Mouse (Mus musculus): ENCODE measurements around the gene Zfp385b. TPM values are rescaled to one million over a fixed set of nuclear protein-coding genes. Genes with fewer than 3 reads are reported as not detected.

The Zfp385b gene
- total and polyA plus RNA-seq, 2 experiments, result 10.2 to 36.5 TPM

- Histone ChIP-seq H3K79me2 (ENCODE audit: control insufficient read depth, insufficient read depth, low read length) (no peaks in the 10 kb centered on the region), H3K9ac (ENCODE audit: low read depth, low read length) (no peak overlapping the region), H3K27ac (replicated peaks; ENCODE audit: insufficient read depth, low read depth, low read length) (no peak overlapping the region), H3K36me3 (ENCODE audit: control insufficient read depth, insufficient read depth, low read length) (no peaks in the 10 kb centered on the region), H3K4me3 (ENCODE audit: insufficient read depth, low read depth, low read length) (no peak overlapping the region), H3K4me1 (ENCODE audit: control insufficient read depth, insufficient read depth, low read length) (no peaks in the 10 kb centered on the region), H3K27me3 (ENCODE audit: control insufficient read depth, insufficient read depth, low read length) (no peaks in the 10 kb centered on the region; the same call in 1 of the 2 replicates)
- TF ChIP-seq CTCF (IDR thresholded peaks at IDR 0.05; ENCODE audit: low read depth, low read length) (no peak), POLR2A (IDR thresholded peaks at IDR 0.05; ENCODE audit: extremely low read depth, insufficient read depth, low read length) (no peak)
- DNase-seq (ENCODE audit: extremely low read depth, low read depth, low spot score), result no peak
- WGBS, result 78% methylated on average over 17 of the region's 17 CpGs
Measured at GRCm38 (mm10) chr2:77768321-77768886, 51.0 kb downstream of the Zfp385b start.

GRCm38 (mm10) chr2:77761967-77762366 is 57.5 kb downstream of the Zfp385b start:
- TF ChIP-seq POLR2A (IDR thresholded peaks at IDR 0.05; ENCODE audit: extremely low read depth, insufficient read depth, low read length) (no peak), CTCF (IDR thresholded peaks at IDR 0.05; ENCODE audit: low read depth, low read length) (no peak)
- 87% methylated on average over 8 of the region's 8 CpGs for WGBS

GRCm38 (mm10) chr2:77758403-77759071 is 60.9 kb downstream of the Zfp385b start:
- H3K27ac ChIP-seq (replicated peaks; ENCODE audit: insufficient read depth, low read depth, low read length), result no peak overlapping the region
- TF ChIP-seq CTCF (IDR thresholded peaks at IDR 0.05; ENCODE audit: low read depth, low read length) (no peak), POLR2A (IDR thresholded peaks at IDR 0.05; ENCODE audit: extremely low read depth, insufficient read depth, low read length) (no peak)
- H3K4me3 ChIP-seq (ENCODE audit: insufficient read depth, low read depth, low read length), result no peak overlapping the region
- WGBS, result 84% methylated on average over 15 of the region's 15 CpGs
- H3K4me1 ChIP-seq (ENCODE audit: control insufficient read depth, insufficient read depth, low read length), result no peaks in the 10 kb centered on the region
- H3K27me3 ChIP-seq (ENCODE audit: control insufficient read depth, insufficient read depth, low read length), result no peaks in the 10 kb centered on the region; the same call in 1 of the 2 replicates
- no peaks in the 10 kb centered on the region for H3K36me3 ChIP-seq (ENCODE audit: control insufficient read depth, insufficient read depth, low read length)
- no peaks in the 10 kb centered on the region for H3K79me2 ChIP-seq (ENCODE audit: control insufficient read depth, insufficient read depth, low read length)
- H3K9ac ChIP-seq (ENCODE audit: low read depth, low read length), result no peak overlapping the region
- no peak for DNase-seq (ENCODE audit: extremely low read depth, low read depth, low spot score)

More at GRCm38 (mm10) chr2:77761967-77762366, 57.5 kb downstream of the Zfp385b start:
- H3K27ac ChIP-seq (replicated peaks; ENCODE audit: insufficient read depth, low read depth, low read length), result no peak overlapping the region
- H3K9ac ChIP-seq (ENCODE audit: low read depth, low read length), result no peak overlapping the region
- H3K27me3 ChIP-seq (ENCODE audit: control insufficient read depth, insufficient read depth, low read length), result no peaks in the 10 kb centered on the region
- no peak overlapping the region for H3K4me3 ChIP-seq (ENCODE audit: insufficient read depth, low read depth, low read length)
- H3K36me3 ChIP-seq (ENCODE audit: control insufficient read depth, insufficient read depth, low read length), result no peaks in the 10 kb centered on the region
- no peaks in the 10 kb centered on the region for H3K79me2 ChIP-seq (ENCODE audit: control insufficient read depth, insufficient read depth, low read length)
- no peak for DNase-seq (ENCODE audit: extremely low read depth, low read depth, low spot score)
- no peaks in the 10 kb centered on the region for H3K4me1 ChIP-seq (ENCODE audit: control insufficient read depth, insufficient read depth, low read length)

DNA sequence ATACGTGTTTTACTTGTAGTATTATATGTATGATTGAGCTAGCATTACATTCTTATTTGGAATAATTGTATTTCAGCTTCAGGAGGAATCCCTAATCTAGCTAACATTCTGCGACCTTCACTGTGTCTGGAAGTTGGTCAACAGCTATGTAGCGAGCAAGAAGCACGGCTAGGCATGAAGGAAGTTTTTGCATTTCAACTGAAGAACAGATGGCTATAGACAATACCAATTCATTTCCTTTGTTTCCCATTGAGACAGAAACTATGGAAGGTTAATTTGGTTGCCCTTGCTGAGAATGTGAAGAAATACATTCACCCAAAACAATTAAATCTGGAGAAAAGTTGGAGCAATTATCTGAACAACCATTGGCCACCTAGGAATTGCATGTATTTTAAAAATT is 66.9 kb downstream of the Zfp385b start:
- no peaks in the 10 kb centered on the region; the same call in 1 of the 2 replicates for H3K27me3 ChIP-seq (ENCODE audit: control insufficient read depth, insufficient read depth, low read length)
- H3K36me3 ChIP-seq (ENCODE audit: control insufficient read depth, insufficient read depth, low read length), result no peaks in the 10 kb centered on the region
- H3K9ac ChIP-seq (ENCODE audit: low read depth, low read length), result no peak overlapping the region
- H3K4me3 ChIP-seq (ENCODE audit: insufficient read depth, low read depth, low read length), result no peak overlapping the region
- TF ChIP-seq CTCF (IDR thresholded peaks at IDR 0.05; ENCODE audit: low read depth, low read length), result no peak
- TF ChIP-seq POLR2A (IDR thresholded peaks at IDR 0.05; ENCODE audit: extremely low read depth, insufficient read depth, low read length), result no peak
- H3K79me2 ChIP-seq (ENCODE audit: control insufficient read depth, insufficient read depth, low read length), result no peaks in the 10 kb centered on the region
- H3K27ac ChIP-seq (replicated peaks; ENCODE audit: insufficient read depth, low read depth, low read length), result no peak overlapping the region
- DNase-seq (ENCODE audit: extremely low read depth, low read depth, low spot score), result no peak
- 81% methylated on average over 4 of the region's 4 CpGs for WGBS
- H3K4me1 ChIP-seq (ENCODE audit: control insufficient read depth, insufficient read depth, low read length), result no peaks in the 10 kb centered on the region

DNA sequence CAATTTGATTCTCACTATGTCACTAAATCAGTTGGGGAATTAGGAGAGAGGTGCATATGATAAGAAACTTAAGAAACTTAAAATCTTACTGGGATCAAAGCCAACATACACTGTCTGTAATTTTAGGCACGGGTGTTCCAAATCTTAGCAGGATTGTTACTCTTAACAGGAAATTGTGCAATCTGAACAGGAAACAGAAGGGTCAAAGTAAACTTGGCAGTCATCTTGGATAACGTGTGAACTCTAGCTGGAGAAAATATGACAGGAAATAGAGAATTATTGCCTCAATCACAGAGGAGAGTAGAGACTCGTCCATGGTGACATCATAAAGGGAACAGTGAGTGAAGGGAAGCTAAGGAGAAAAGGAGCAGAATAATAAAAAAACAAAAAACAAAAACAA is 69.8 kb downstream of the Zfp385b start:
- H3K9ac ChIP-seq (ENCODE audit: low read depth, low read length), result no peak overlapping the region
- WGBS, result 39% methylated on average over 3 of the region's 3 CpGs
- H3K36me3 ChIP-seq (ENCODE audit: control insufficient read depth, insufficient read depth, low read length), result no peaks in the 10 kb centered on the region
- DNase-seq (ENCODE audit: extremely low read depth, low read depth, low spot score), result no peak
- no peaks in the 10 kb centered on the region for H3K4me1 ChIP-seq (ENCODE audit: control insufficient read depth, insufficient read depth, low read length)
- TF ChIP-seq POLR2A (IDR thresholded peaks at IDR 0.05; ENCODE audit: extremely low read depth, insufficient read depth, low read length) (no peak), CTCF (IDR thresholded peaks at IDR 0.05; ENCODE audit: low read depth, low read length) (no peak)
- no peak overlapping the region for H3K4me3 ChIP-seq (ENCODE audit: insufficient read depth, low read depth, low read length)
- no peaks in the 10 kb centered on the region for H3K27me3 ChIP-seq (ENCODE audit: control insufficient read depth, insufficient read depth, low read length)
- no peaks in the 10 kb centered on the region for H3K79me2 ChIP-seq (ENCODE audit: control insufficient read depth, insufficient read depth, low read length)
- no peak overlapping the region for H3K27ac ChIP-seq (replicated peaks; ENCODE audit: insufficient read depth, low read depth, low read length)

DNA sequence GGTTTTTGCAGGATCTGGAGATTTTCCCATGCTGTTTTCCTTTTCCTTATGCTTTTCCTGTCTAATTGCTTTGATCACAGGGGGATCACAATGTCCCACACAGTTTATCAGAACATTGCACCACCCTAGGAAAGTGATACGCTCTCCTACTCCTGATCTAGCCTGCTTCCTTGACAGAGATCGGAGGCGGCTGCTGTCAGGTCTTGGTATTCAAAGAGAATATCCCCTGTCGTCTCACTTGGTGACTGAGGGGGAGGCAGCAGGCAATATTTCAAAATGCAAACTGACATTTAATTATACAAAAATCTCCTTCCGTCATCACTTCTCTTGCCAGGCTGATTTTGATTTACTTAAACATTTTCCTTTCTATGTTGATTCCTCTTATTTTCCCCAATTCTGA is 73.0 kb downstream of the Zfp385b start:
- no peaks in the 10 kb centered on the region for H3K79me2 ChIP-seq (ENCODE audit: control insufficient read depth, insufficient read depth, low read length)
- TF ChIP-seq POLR2A (IDR thresholded peaks at IDR 0.05; ENCODE audit: extremely low read depth, insufficient read depth, low read length), result no peak
- no peak for TF ChIP-seq CTCF (IDR thresholded peaks at IDR 0.05; ENCODE audit: low read depth, low read length)
- H3K4me3 ChIP-seq (ENCODE audit: insufficient read depth, low read depth, low read length), result no peak overlapping the region
- no peaks in the 10 kb centered on the region for H3K4me1 ChIP-seq (ENCODE audit: control insufficient read depth, insufficient read depth, low read length)
- H3K36me3 ChIP-seq (ENCODE audit: control insufficient read depth, insufficient read depth, low read length), result no peaks in the 10 kb centered on the region
- 84% methylated on average over 5 of the region's 5 CpGs for WGBS
- no peaks in the 10 kb centered on the region for H3K27me3 ChIP-seq (ENCODE audit: control insufficient read depth, insufficient read depth, low read length)
- no peak for DNase-seq (ENCODE audit: extremely low read depth, low read depth, low spot score)
- no peak overlapping the region for H3K27ac ChIP-seq (replicated peaks; ENCODE audit: insufficient read depth, low read depth, low read length)
- H3K9ac ChIP-seq (ENCODE audit: low read depth, low read length), result no peak overlapping the region
